Mouse (Mus musculus): Measurements from ENCODE around the gene Gal3st3. TPM values are rescaled to one million over a fixed set of nuclear protein-coding genes. Genes with fewer than 3 reads are reported as not detected.

The Gal3st3 gene
- polyA plus RNA-seq, 1 experiment = not detected

GRCm38 (mm10) chr19:5294972-5295735 lies 3.0 kb upstream of the Gal3st3 start, which contains the start of gene Sf3b2:
Gene Sf3b2, minus strand, starts transcription at chr19:5295455.
- no peak for TF ChIP-seq GATA1 (IDR thresholded peaks at IDR 0.05; ENCODE audit: low read length)

GRCm38 (mm10) chr19:5295736-5296075 lies 2.4 kb upstream of the Gal3st3 start:
- no peak for TF ChIP-seq GATA1 (IDR thresholded peaks at IDR 0.05; ENCODE audit: low read length)

- no peak for TF ChIP-seq GATA1 (IDR thresholded peaks at IDR 0.05; ENCODE audit: low read length)
Measured at GRCm38 (mm10) chr19:5296630-5297029, 1.5 kb upstream of the Gal3st3 start.

- no peak for TF ChIP-seq GATA1 (IDR thresholded peaks at IDR 0.05; ENCODE audit: low read length)
Measured at GRCm38 (mm10) chr19:5300588-5300987, 2.5 kb downstream of the Gal3st3 start.

GRCm38 (mm10) chr19:5302455-5302854 lies 4.3 kb downstream of the Gal3st3 start:
- no peak for TF ChIP-seq GATA1 (IDR thresholded peaks at IDR 0.05; ENCODE audit: low read length)

GRCm38 (mm10) chr19:5306279-5306678 lies 8.1 kb downstream of the Gal3st3 start:
- TF ChIP-seq GATA1 (IDR thresholded peaks at IDR 0.05; ENCODE audit: low read length) = no peak

GRCm38 (mm10) chr19:5306968-5307734 lies 9.0 kb downstream of the Gal3st3 start:
- TF ChIP-seq GATA1 (IDR thresholded peaks at IDR 0.05; ENCODE audit: low read length) = no peak

- no peak for TF ChIP-seq GATA1 (IDR thresholded peaks at IDR 0.05; ENCODE audit: low read length)
Measured at GRCm38 (mm10) chr19:5309025-5309424, 10.9 kb downstream of the Gal3st3 start.

GRCm38 (mm10) chr19:5313189-5313588 lies 15.1 kb downstream of the Gal3st3 start:
- no peak for TF ChIP-seq GATA1 (IDR thresholded peaks at IDR 0.05; ENCODE audit: low read length)

GRCm38 (mm10) chr19:5323801-5324200 lies 25.7 kb downstream of the Gal3st3 start:
- no peak for TF ChIP-seq GATA1 (IDR thresholded peaks at IDR 0.05; ENCODE audit: low read length)

- TF ChIP-seq GATA1 (IDR thresholded peaks at IDR 0.05; ENCODE audit: low read length) = no peak
Measured at GRCm38 (mm10) chr19:5327970-5328369, 29.8 kb downstream of the Gal3st3 start.

GRCm38 (mm10) chr19:5334741-5335140 lies 36.6 kb downstream of the Gal3st3 start:
- TF ChIP-seq GATA1 (IDR thresholded peaks at IDR 0.05; ENCODE audit: low read length) = no peak

GRCm38 (mm10) chr19:5335441-5335840 lies 37.3 kb downstream of the Gal3st3 start, which contains the start of gene Catsper1:
Gene Catsper1, plus strand, starts transcription at chr19:5335741.
- TF ChIP-seq GATA1 (IDR thresholded peaks at IDR 0.05; ENCODE audit: low read length) = no peak

GRCm38 (mm10) chr19:5337975-5338374 lies 39.8 kb downstream of the Gal3st3 start:
- TF ChIP-seq GATA1 (IDR thresholded peaks at IDR 0.05; ENCODE audit: low read length) = no peak

GRCm38 (mm10) chr19:5341360-5341759 lies 43.2 kb downstream of the Gal3st3 start:
- TF ChIP-seq GATA1 (IDR thresholded peaks at IDR 0.05; ENCODE audit: low read length) = no peak

GRCm38 (mm10) chr19:5345297-5346131 lies 47.4 kb downstream of the Gal3st3 start:
- no peak for TF ChIP-seq GATA1 (IDR thresholded peaks at IDR 0.05; ENCODE audit: low read length)
